Mouse (Mus musculus) heart, postnatal 0 days (tissue): ENCODE measurements around the gene Ifit1bl2.

ENCODE experiments used
- CTCF ChIP-seq: IDR thresholded peaks from 2 replicates; pipeline ENCODE4 v1.5.1; 2016; ENCODE audit warnings: antibody characterized with exemption, control low read depth, low read depth
- EP300 ChIP-seq: IDR thresholded peaks from 2 replicates; pipeline ENCODE4 v1.6.1; 2016; ENCODE audit warnings: antibody characterized with exemption, low read depth

- TF ChIP-seq EP300, result no peak
- TF ChIP-seq CTCF, result no peak
Measured at GRCm38 (mm10) chr19:34656511-34657298, 16.2 kb upstream of the Ifit1bl2 start.
